Mouse (Mus musculus): ENCODE measurements around the gene Hivep2. TPM values are rescaled to one million over a fixed set of nuclear protein-coding genes. Genes with fewer than 3 reads are reported as not detected.

Gene Hivep2
- polyA plus RNA-seq, 1 experiment from 2014 or later = 21.1 TPM

GRCm38 (mm10) chr10:14037977-14038489 lies 72.2 kb downstream of the Hivep2 start:
- H3K4me3 ChIP-seq (ENCODE audit: low read depth, low read length) = no peak overlapping the region
- no peaks in the 10 kb centered on the region for H3K9me3 ChIP-seq (replicated peaks; ENCODE audit: control insufficient read depth, low read length)
- no peak for DNase-seq (ENCODE audit: low spot score)
- WGBS = 80% methylated on average over 7 of the region's 7 CpGs
- no peaks in the 10 kb centered on the region for H3K4me1 ChIP-seq (ENCODE audit: control insufficient read depth, insufficient read depth, low read length)
- H3K27ac ChIP-seq (ENCODE audit: low read depth, low read length) = no peak overlapping the region
- no peaks in the 10 kb centered on the region for H3K36me3 ChIP-seq (ENCODE audit: control insufficient read depth, insufficient read depth, low read length)
- H3K27me3 ChIP-seq (replicated peaks; ENCODE audit: control insufficient read depth, insufficient read depth, low read length) = no peaks in the 10 kb centered on the region
- ATAC-seq = no peak
- no peak overlapping the region for H3K4me2 ChIP-seq (ENCODE audit: low read length)
- no peak overlapping the region for H3K9ac ChIP-seq (ENCODE audit: low read length)

GRCm38 (mm10) chr10:14040716-14041470 lies 75.0 kb downstream of the Hivep2 start:
- Histone ChIP-seq H3K4me2 (ENCODE audit: low read length) (no peak overlapping the region), H3K36me3 (ENCODE audit: control insufficient read depth, insufficient read depth, low read length) (no peaks in the 10 kb centered on the region), H3K4me3 (ENCODE audit: low read depth, low read length) (no peak overlapping the region), H3K9me3 (replicated peaks; ENCODE audit: control insufficient read depth, low read length) (no peaks in the 10 kb centered on the region), H3K27me3 (replicated peaks; ENCODE audit: control insufficient read depth, insufficient read depth, low read length) (no peaks in the 10 kb centered on the region), H3K27ac (ENCODE audit: low read depth, low read length) (no peak overlapping the region), H3K9ac (ENCODE audit: low read length) (no peak overlapping the region), H3K4me1 (ENCODE audit: control insufficient read depth, insufficient read depth, low read length) (no peaks in the 10 kb centered on the region)
- DNase-seq (ENCODE audit: low spot score) (no peak), ATAC-seq (no peak)
- WGBS = 88% methylated on average over 9 of the region's 9 CpGs

- no peak for DNase-seq (ENCODE audit: low spot score)
- Histone ChIP-seq H3K9me3 (replicated peaks; ENCODE audit: control insufficient read depth, low read length) (no peaks in the 10 kb centered on the region), H3K4me2 (ENCODE audit: low read length) (no peak overlapping the region), H3K27me3 (replicated peaks; ENCODE audit: control insufficient read depth, insufficient read depth, low read length) (no peaks in the 10 kb centered on the region), H3K27ac (ENCODE audit: low read depth, low read length) (no peak overlapping the region), H3K4me3 (ENCODE audit: low read depth, low read length) (no peak overlapping the region), H3K36me3 (ENCODE audit: control insufficient read depth, insufficient read depth, low read length) (no peaks in the 10 kb centered on the region), H3K9ac (ENCODE audit: low read length) (no peak overlapping the region), H3K4me1 (ENCODE audit: control insufficient read depth, insufficient read depth, low read length) (no peaks in the 10 kb centered on the region)
- 88% methylated on average over 5 of the region's 5 CpGs for WGBS
- ATAC-seq = no peak
These were observed 75.7 kb downstream of the Hivep2 start for GRCm38 (mm10) chr10:14041606-14042005.

GRCm38 (mm10) chr10:14042539-14043348 lies 76.9 kb downstream of the Hivep2 start:
- Histone ChIP-seq H3K36me3 (ENCODE audit: control insufficient read depth, insufficient read depth, low read length) (no peaks in the 10 kb centered on the region), H3K4me3 (ENCODE audit: low read depth, low read length) (no peak overlapping the region), H3K9ac (ENCODE audit: low read length) (no peak overlapping the region), H3K27ac (ENCODE audit: low read depth, low read length) (no peak overlapping the region), H3K4me1 (ENCODE audit: control insufficient read depth, insufficient read depth, low read length) (no peaks in the 10 kb centered on the region), H3K27me3 (replicated peaks; ENCODE audit: control insufficient read depth, insufficient read depth, low read length) (no peaks in the 10 kb centered on the region), H3K9me3 (replicated peaks; ENCODE audit: control insufficient read depth, low read length) (no peaks in the 10 kb centered on the region), H3K4me2 (ENCODE audit: low read length) (no peak overlapping the region)
- WGBS = 80% methylated on average over 12 of the region's 12 CpGs
- ATAC-seq (no peak), DNase-seq (ENCODE audit: low spot score) (no peak)

GRCm38 (mm10) chr10:14043349-14043710 lies 77.5 kb downstream of the Hivep2 start:
- DNase-seq (ENCODE audit: low spot score) = no peak
- WGBS = 94% methylated on average over 4 of the region's 4 CpGs
- Histone ChIP-seq H3K36me3 (ENCODE audit: control insufficient read depth, insufficient read depth, low read length) (no peaks in the 10 kb centered on the region), H3K4me1 (ENCODE audit: control insufficient read depth, insufficient read depth, low read length) (peaks cover 1% of the 10 kb centered on the region; the same call in 1 of the 2 replicates), H3K27ac (ENCODE audit: low read depth, low read length) (no peak overlapping the region), H3K4me2 (ENCODE audit: low read length) (no peak overlapping the region), H3K4me3 (ENCODE audit: low read depth, low read length) (no peak overlapping the region), H3K9ac (ENCODE audit: low read length) (no peak overlapping the region), H3K9me3 (replicated peaks; ENCODE audit: control insufficient read depth, low read length) (no peaks in the 10 kb centered on the region), H3K27me3 (replicated peaks; ENCODE audit: control insufficient read depth, insufficient read depth, low read length) (no peaks in the 10 kb centered on the region)
- no peak for ATAC-seq

- Histone ChIP-seq H3K36me3 (ENCODE audit: control insufficient read depth, insufficient read depth, low read length) (no peaks in the 10 kb centered on the region), H3K4me1 (ENCODE audit: control insufficient read depth, insufficient read depth, low read length) (peaks cover 5% of the 10 kb centered on the region; the same call in 1 of the 2 replicates), H3K9ac (ENCODE audit: low read length) (no peak overlapping the region), H3K4me3 (ENCODE audit: low read depth, low read length) (no peak overlapping the region), H3K27me3 (replicated peaks; ENCODE audit: control insufficient read depth, insufficient read depth, low read length) (no peaks in the 10 kb centered on the region), H3K4me2 (ENCODE audit: low read length) (no peak overlapping the region), H3K27ac (ENCODE audit: low read depth, low read length) (no peak overlapping the region), H3K9me3 (replicated peaks; ENCODE audit: control insufficient read depth, low read length) (no peaks in the 10 kb centered on the region)
- 60% methylated on average over 14 of the region's 14 CpGs for WGBS
- DNase-seq (ENCODE audit: low spot score) (no peak), ATAC-seq (no peak)
These were observed 78.3 kb downstream of the Hivep2 start for GRCm38 (mm10) chr10:14044046-14044782.

- peaks cover 5% of the 10 kb centered on the region; the same call in 1 of the 2 replicates for H3K4me1 ChIP-seq (ENCODE audit: control insufficient read depth, insufficient read depth, low read length)
- no peak overlapping the region for H3K4me2 ChIP-seq (ENCODE audit: low read length)
- no peaks in the 10 kb centered on the region for H3K9me3 ChIP-seq (replicated peaks; ENCODE audit: control insufficient read depth, low read length)
- H3K4me3 ChIP-seq (ENCODE audit: low read depth, low read length) = no peak overlapping the region
- H3K27me3 ChIP-seq (replicated peaks; ENCODE audit: control insufficient read depth, insufficient read depth, low read length) = no peaks in the 10 kb centered on the region
- DNase-seq (ENCODE audit: low spot score) (no peak), ATAC-seq (no peak)
- no peaks in the 10 kb centered on the region for H3K36me3 ChIP-seq (ENCODE audit: control insufficient read depth, insufficient read depth, low read length)
- no peak overlapping the region for H3K9ac ChIP-seq (ENCODE audit: low read length)
- WGBS = 74% methylated on average over 5 of the region's 5 CpGs
- no peak overlapping the region for H3K27ac ChIP-seq (ENCODE audit: low read depth, low read length)
These were observed 79.0 kb downstream of the Hivep2 start for GRCm38 (mm10) chr10:14044783-14045392.

- no peak overlapping the region for H3K4me3 ChIP-seq (ENCODE audit: low read depth, low read length)
- DNase-seq (ENCODE audit: low spot score) (no peak), ATAC-seq (no peak)
- H3K4me1 ChIP-seq (ENCODE audit: control insufficient read depth, insufficient read depth, low read length) = peaks cover 5% of the 10 kb centered on the region; the same call in 1 of the 2 replicates
- no peak overlapping the region for H3K4me2 ChIP-seq (ENCODE audit: low read length)
- no peaks in the 10 kb centered on the region for H3K27me3 ChIP-seq (replicated peaks; ENCODE audit: control insufficient read depth, insufficient read depth, low read length)
- H3K9ac ChIP-seq (ENCODE audit: low read length) = no peak overlapping the region
- H3K9me3 ChIP-seq (replicated peaks; ENCODE audit: control insufficient read depth, low read length) = no peaks in the 10 kb centered on the region
- H3K27ac ChIP-seq (ENCODE audit: low read depth, low read length) = no peak overlapping the region
- 68% methylated on average over 4 of the region's 4 CpGs for WGBS
- H3K36me3 ChIP-seq (ENCODE audit: control insufficient read depth, insufficient read depth, low read length) = no peaks in the 10 kb centered on the region
These were observed 79.9 kb downstream of the Hivep2 start for GRCm38 (mm10) chr10:14045745-14046144.
